Mouse (Mus musculus): Measurements from ENCODE around the gene Apobec3.

DNA sequence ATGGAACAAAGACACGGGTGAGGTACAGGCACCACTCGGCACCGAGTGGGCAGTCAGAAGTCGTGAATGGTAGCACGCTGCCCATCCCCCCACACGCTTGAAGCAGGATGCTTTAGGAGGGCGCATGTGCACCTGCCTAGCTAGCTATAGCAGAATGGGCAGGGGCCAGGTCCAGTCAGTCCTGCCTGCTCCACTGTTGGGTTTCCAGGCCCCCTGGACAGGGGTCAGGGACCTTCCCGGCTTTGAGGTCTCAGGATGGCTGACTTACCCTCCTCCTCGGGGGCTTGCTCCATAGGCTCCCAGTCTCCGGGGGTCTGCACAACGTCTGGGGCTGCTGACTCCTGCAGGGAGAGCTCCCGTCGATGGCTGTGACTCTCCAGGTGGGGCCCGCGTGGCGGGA lies 27.0 kb downstream of the Apobec3 start:
- TF ChIP-seq CTCF (IDR thresholded peaks at IDR 0.05; ENCODE audit: low read depth, low read length), result no peak
- no peak for TF ChIP-seq EP300 (IDR thresholded peaks at IDR 0.05; ENCODE audit: insufficient read depth, low read depth, low read length)

All from ES-Bruce4 (cell line).